Mouse (Mus musculus) ovary, postnatal 14 days (tissue): Measurements from ENCODE around the gene Dyrk1a.
A peak's percentile ranks its signal among the peaks of the same experiment; 100 is the strongest.

Experiments used
- DNase-seq: peaks from one replicate; pipeline ENCODE4 v3.0.0; 2022; ENCODE audit warnings: low spot score

Gene Dyrk1a

GRCm38 (mm10) chr16:94717051-94717450 lies 147.2 kb downstream of the Dyrk1a start:
- no peak for DNase-seq

- no peak for DNase-seq
Observed at GRCm38 (mm10) chr16:94718919-94719318, 149.1 kb downstream of the Dyrk1a start.

- no peak for DNase-seq
Observed at GRCm38 (mm10) chr16:94719488-94719887, 149.7 kb downstream of the Dyrk1a start.

GRCm38 (mm10) chr16:94720476-94721153 lies 150.8 kb downstream of the Dyrk1a start:
- no peak for DNase-seq

GRCm38 (mm10) chr16:94721549-94722006 lies 151.8 kb downstream of the Dyrk1a start:
- DNase-seq: no peak

- DNase-seq: no peak
Observed at GRCm38 (mm10) chr16:94722936-94723335, 153.1 kb downstream of the Dyrk1a start.

GRCm38 (mm10) chr16:94724061-94724596 lies 154.3 kb downstream of the Dyrk1a start:
- peak; percentile 47 for DNase-seq

GRCm38 (mm10) chr16:94724747-94725211 lies 155.0 kb downstream of the Dyrk1a start:
- DNase-seq: peak; percentile 13

- DNase-seq: no peak
Observed at GRCm38 (mm10) chr16:94729236-94729635, 159.4 kb downstream of the Dyrk1a start.

- no peak for DNase-seq
Observed at GRCm38 (mm10) chr16:94731027-94731426, 161.2 kb downstream of the Dyrk1a start.

GRCm38 (mm10) chr16:94735472-94735871 lies 165.7 kb downstream of the Dyrk1a start:
- DNase-seq: no peak

- DNase-seq: no peak
Observed at GRCm38 (mm10) chr16:94736462-94737358, 166.9 kb downstream of the Dyrk1a start.

- DNase-seq: no peak
Observed at GRCm38 (mm10) chr16:94737359-94737687, 167.5 kb downstream of the Dyrk1a start.

- peak; percentile 21 for DNase-seq
Observed at GRCm38 (mm10) chr16:94743853-94744501, 174.2 kb downstream of the Dyrk1a start.

- peak; percentile 34 for DNase-seq
Observed at GRCm38 (mm10) chr16:94745016-94745415, 175.2 kb downstream of the Dyrk1a start.
